Mouse (Mus musculus) layer of hippocampus, postnatal 14 days (tissue): ENCODE results near the gene Smarcc2. TPM values are rescaled to one million over a fixed set of nuclear protein-coding genes. Genes with fewer than 3 reads are reported as not detected.

Source experiments
- microRNA-seq, 2 experiments: library from miRNA; unstranded; fragments of <30 nt; microRNA quantifications; one replicate each; pipeline ENCODE4 v1.2.0; 2021
- total RNA-seq, 2 experiments: library from RNA; stranded (reverse); gene quantifications; 2 replicates each; pipeline ENCODE4 v1.2.3; 2021

The Smarcc2 gene
- total RNA-seq, 2 experiments from 2014 or later, result 208 to 212 TPM

Small RNAs within 50 kb of the gene (microRNA-seq; reads per million reads assigned to microRNA genes)
- gene Mir6916 (0 to 0.57 reads per million in 2 experiments), gene Mir8105 (1.1 to 2.0 reads per million in 2 experiments)

Other genes starting within 250 kb of the Smarcc2 start
- 10 to 100 TPM; 11.1 to 11.5 TPM for gene Spryd4, start 247.4 kb upstream of the Smarcc2 start, total RNA-seq
- not detected for gene Mip, start 233.4 kb upstream of the Smarcc2 start, total RNA-seq
- 1 to 10 TPM; 4.1 to 7.6 TPM for gene Timeless, start 227.2 kb upstream of the Smarcc2 start, total RNA-seq
- not detected for gene Apon, start 205.2 kb upstream of the Smarcc2 start, total RNA-seq
- gene Apof, start 190.6 kb upstream of the Smarcc2 start, total RNA-seq, result not detected
- 10 to 100 TPM; 29.2 to 30.3 TPM for gene Stat2, start 188.7 kb upstream of the Smarcc2 start, total RNA-seq
- 1 to 10 TPM; 2.4 to 3.2 TPM for gene Il23a, start 160.5 kb upstream of the Smarcc2 start, total RNA-seq
- 10 to 100 TPM; 15.1 to 15.4 TPM for gene Pan2, start 155.9 kb upstream of the Smarcc2 start, total RNA-seq
- 10 to 100 TPM; 76.5 to 80.3 TPM for gene Cnpy2, start 136.8 kb upstream of the Smarcc2 start, total RNA-seq
- 100 to 1,000 TPM; 260 to 274 TPM for gene Cs, start 121.5 kb upstream of the Smarcc2 start, total RNA-seq
- 10 to 100 TPM; 60.0 to 62.1 TPM for gene Coq10a, start 90.3 kb upstream of the Smarcc2 start, total RNA-seq
- 10 to 100 TPM; 83.6 to 86.7 TPM for gene Ankrd52, start 82.1 kb upstream of the Smarcc2 start, total RNA-seq
- under 1 TPM in 1 of 2 experiments, not detected in 1; 0.60 TPM for gene Slc39a5, start 58.0 kb upstream of the Smarcc2 start, total RNA-seq
- 10 to 100 TPM; 94.5 TPM for gene Nabp2, start 47.8 kb upstream of the Smarcc2 start, total RNA-seq
- gene Rnf41, start 47.6 kb upstream of the Smarcc2 start, total RNA-seq, result 10 to 100 TPM; 67.2 to 72.0 TPM
- gene Myl6, start 34.9 kb downstream of the Smarcc2 start, total RNA-seq, result 100 to 1,000 TPM; 596 to 608 TPM
- gene Myl6b, start 39.4 kb downstream of the Smarcc2 start, total RNA-seq, result 10 to 100 TPM; 15.5 to 16.2 TPM
- 1 to 10 TPM; 8.6 to 9.1 TPM for gene Esyt1, start 66.6 kb downstream of the Smarcc2 start, total RNA-seq
- 10 to 100 TPM in 1 of 2 experiments, 1 to 10 TPM in 1; 9.1 to 12.0 TPM for gene Zc3h10, start 88.5 kb downstream of the Smarcc2 start, total RNA-seq
- gene Rpl41, start 90.1 kb downstream of the Smarcc2 start, total RNA-seq, result 1,000 to 10,000 TPM; 1,911 to 2,072 TPM
- 10 to 100 TPM; 72.9 to 74.1 TPM for gene Pa2g4, start 106.7 kb downstream of the Smarcc2 start, total RNA-seq
- gene Erbb3, start 130.4 kb downstream of the Smarcc2 start, total RNA-seq, result 1 to 10 TPM; 5.6 to 6.5 TPM
- 100 to 1,000 TPM; 329 to 373 TPM for gene Rps26, start 167.5 kb downstream of the Smarcc2 start, total RNA-seq
- 10 to 100 TPM; 12.9 to 13.7 TPM for gene Ikzf4, start 186.7 kb downstream of the Smarcc2 start, total RNA-seq
- gene Suox, start 214.8 kb downstream of the Smarcc2 start, total RNA-seq, result 10 to 100 TPM; 12.2 to 12.6 TPM
- 100 to 1,000 TPM; 127 to 133 TPM for gene Rab5b, start 237.0 kb downstream of the Smarcc2 start, total RNA-seq
- 1 to 10 TPM; 1.5 to 1.6 TPM for gene Pmel, start 244.9 kb downstream of the Smarcc2 start, total RNA-seq
- 1 to 10 TPM; 6.1 to 9.3 TPM for gene Cdk2, start 245.8 kb downstream of the Smarcc2 start, total RNA-seq